Mouse (Mus musculus): ENCODE measurements around the gene Plpp1. TPM values are rescaled to one million over a fixed set of nuclear protein-coding genes. Genes with fewer than 3 reads are reported as not detected.

Plpp1 gene
- polyA plus RNA-seq, 1 experiment from 2014 or later, result 135 TPM

- no peak overlapping the region for H3K4me3 ChIP-seq (replicated peaks; ENCODE audit: low read depth, low read length)
- no peaks in the 10 kb centered on the region for H3K9me3 ChIP-seq (replicated peaks; ENCODE audit: low read length)
- H3K4me2 ChIP-seq (ENCODE audit: low read length), result no peak overlapping the region
- ATAC-seq (replicated peaks; ENCODE audit: low FRiP score, low read depth) (no peak), DNase-seq (ENCODE audit: low spot score) (no peak)
- TF ChIP-seq CTCF (IDR thresholded peaks at IDR 0.05; ENCODE audit: low read depth), result no peak
- 52% methylated on average over 11 of the region's 11 CpGs for WGBS
- H3K36me3 ChIP-seq (ENCODE audit: insufficient read depth, low read length), result no peaks in the 10 kb centered on the region
- peak overlapping the region; percentile 68 for H3K27ac ChIP-seq
- no peaks in the 10 kb centered on the region for H3K27me3 ChIP-seq (ENCODE audit: insufficient read depth, low read length)
- H3K9ac ChIP-seq (ENCODE audit: low read depth, low read length), result no peak overlapping the region
- peaks cover 18% of the 10 kb centered on the region; the same call in 1 of the 2 replicates for H3K4me1 ChIP-seq (replicated peaks; ENCODE audit: insufficient read depth, low read length)
Measured at GRCm38 (mm10) chr13:112755507-112756010, 45.0 kb upstream of the Plpp1 start.

GRCm38 (mm10) chr13:112757395-112757794 lies 43.2 kb upstream of the Plpp1 start:
- Histone ChIP-seq H3K9me3 (replicated peaks; ENCODE audit: low read length) (no peaks in the 10 kb centered on the region), H3K27ac (no peak overlapping the region; the same call in 1 of the 2 replicates), H3K4me1 (replicated peaks; ENCODE audit: insufficient read depth, low read length) (peaks cover 8% of the 10 kb centered on the region; the same call in 1 of the 2 replicates), H3K4me3 (replicated peaks; ENCODE audit: low read depth, low read length) (no peak overlapping the region), H3K36me3 (ENCODE audit: insufficient read depth, low read length) (no peaks in the 10 kb centered on the region), H3K4me2 (ENCODE audit: low read length) (no peak overlapping the region), H3K27me3 (ENCODE audit: insufficient read depth, low read length) (no peaks in the 10 kb centered on the region), H3K9ac (ENCODE audit: low read depth, low read length) (no peak overlapping the region)
- no peak for TF ChIP-seq CTCF (IDR thresholded peaks at IDR 0.05; ENCODE audit: low read depth)
- WGBS, result 73% methylated on average over 9 of the region's 9 CpGs
- ATAC-seq (replicated peaks; ENCODE audit: low FRiP score, low read depth) (no peak), DNase-seq (ENCODE audit: low spot score) (no peak)

- Histone ChIP-seq H3K4me1 (replicated peaks; ENCODE audit: insufficient read depth, low read length) (peaks cover 17% of the 10 kb centered on the region), H3K9me3 (replicated peaks; ENCODE audit: low read length) (no peaks in the 10 kb centered on the region), H3K4me3 (replicated peaks; ENCODE audit: low read depth, low read length) (no peak overlapping the region), H3K27ac (no peak overlapping the region), H3K36me3 (ENCODE audit: insufficient read depth, low read length) (no peaks in the 10 kb centered on the region), H3K9ac (ENCODE audit: low read depth, low read length) (no peak overlapping the region), H3K27me3 (ENCODE audit: insufficient read depth, low read length) (no peaks in the 10 kb centered on the region), H3K4me2 (ENCODE audit: low read length) (no peak overlapping the region)
- TF ChIP-seq CTCF (IDR thresholded peaks at IDR 0.05; ENCODE audit: low read depth), result no peak
- ATAC-seq (replicated peaks; ENCODE audit: low FRiP score, low read depth) (no peak), DNase-seq (ENCODE audit: low spot score) (no peak)
- 77% methylated on average over 6 of the region's 6 CpGs for WGBS
Measured at GRCm38 (mm10) chr13:112758546-112759090, 42.0 kb upstream of the Plpp1 start.

GRCm38 (mm10) chr13:112759364-112759763 lies 41.2 kb upstream of the Plpp1 start:
- H3K27ac ChIP-seq, result no peak overlapping the region
- H3K9ac ChIP-seq (ENCODE audit: low read depth, low read length), result no peak overlapping the region
- no peak overlapping the region for H3K4me2 ChIP-seq (ENCODE audit: low read length)
- H3K36me3 ChIP-seq (ENCODE audit: insufficient read depth, low read length), result no peaks in the 10 kb centered on the region
- TF ChIP-seq CTCF (IDR thresholded peaks at IDR 0.05; ENCODE audit: low read depth), result no peak
- no peak overlapping the region for H3K4me3 ChIP-seq (replicated peaks; ENCODE audit: low read depth, low read length)
- H3K4me1 ChIP-seq (replicated peaks; ENCODE audit: insufficient read depth, low read length), result peaks cover 18% of the 10 kb centered on the region
- DNase-seq (ENCODE audit: low spot score) (no peak), ATAC-seq (replicated peaks; ENCODE audit: low FRiP score, low read depth) (no peak)
- 76% methylated on average over 9 of the region's 9 CpGs for WGBS
- no peaks in the 10 kb centered on the region for H3K27me3 ChIP-seq (ENCODE audit: insufficient read depth, low read length)
- H3K9me3 ChIP-seq (replicated peaks; ENCODE audit: low read length), result no peaks in the 10 kb centered on the region

GRCm38 (mm10) chr13:112759777-112760537 lies 40.6 kb upstream of the Plpp1 start:
- TF ChIP-seq CTCF (IDR thresholded peaks at IDR 0.05; ENCODE audit: low read depth), result no peak
- peak overlapping the region; percentile 31; the same call in 1 of the 2 replicates for H3K27ac ChIP-seq
- H3K4me3 ChIP-seq (replicated peaks; ENCODE audit: low read depth, low read length), result no peak overlapping the region

GRCm38 (mm10) chr13:112760538-112760881 lies 40.1 kb upstream of the Plpp1 start:
- no peaks in the 10 kb centered on the region for H3K36me3 ChIP-seq (ENCODE audit: insufficient read depth, low read length)
- 0 out of 2 replicates have a peak, but pooled peaks have one; percentile 30 for ATAC-seq (replicated peaks; ENCODE audit: low FRiP score, low read depth)
- no peaks in the 10 kb centered on the region for H3K9me3 ChIP-seq (replicated peaks; ENCODE audit: low read length)
- H3K27ac ChIP-seq, result peak overlapping the region; percentile 39; the same call in 1 of the 2 replicates
- no peaks in the 10 kb centered on the region for H3K27me3 ChIP-seq (ENCODE audit: insufficient read depth, low read length)
- 14% methylated on average over 1 of the region's 1 CpGs for WGBS
- DNase-seq (ENCODE audit: low spot score), result no peak
- TF ChIP-seq CTCF (IDR thresholded peaks at IDR 0.05; ENCODE audit: low read depth), result no peak
- H3K4me1 ChIP-seq (replicated peaks; ENCODE audit: insufficient read depth, low read length), result peaks cover 18% of the 10 kb centered on the region
- H3K4me2 ChIP-seq (ENCODE audit: low read length), result no peak overlapping the region
- H3K4me3 ChIP-seq (replicated peaks; ENCODE audit: low read depth, low read length), result no peak overlapping the region
- H3K9ac ChIP-seq (ENCODE audit: low read depth, low read length), result no peak overlapping the region

More at GRCm38 (mm10) chr13:112759777-112760537, 40.6 kb upstream of the Plpp1 start:
- no peaks in the 10 kb centered on the region for H3K27me3 ChIP-seq (ENCODE audit: insufficient read depth, low read length)
- H3K4me2 ChIP-seq (ENCODE audit: low read length), result no peak overlapping the region
- WGBS, result 63% methylated on average over 15 of the region's 15 CpGs
- no peak overlapping the region for H3K9ac ChIP-seq (ENCODE audit: low read depth, low read length)
- H3K4me1 ChIP-seq (replicated peaks; ENCODE audit: insufficient read depth, low read length), result peaks cover 18% of the 10 kb centered on the region
- DNase-seq (ENCODE audit: low spot score), result no peak
- no peaks in the 10 kb centered on the region for H3K9me3 ChIP-seq (replicated peaks; ENCODE audit: low read length)
- no peaks in the 10 kb centered on the region for H3K36me3 ChIP-seq (ENCODE audit: insufficient read depth, low read length)
- ATAC-seq (replicated peaks; ENCODE audit: low FRiP score, low read depth), result no peak
